Mouse (Mus musculus) heart, postnatal 0 days (tissue): ENCODE data around the gene Ntf3.

ENCODE experiments used
- CTCF ChIP-seq: IDR thresholded peaks from 2 replicates; pipeline ENCODE4 v1.5.1; 2016; ENCODE audit warnings: antibody characterized with exemption, control low read depth, low read depth
- EP300 ChIP-seq: IDR thresholded peaks from 2 replicates; pipeline ENCODE4 v1.6.1; 2016; ENCODE audit warnings: antibody characterized with exemption, low read depth

GRCm38 (mm10) chr6:126095041-126095440, 71.7 kb downstream of the Ntf3 start:
- TF ChIP-seq EP300 (no peak), CTCF (no peak)
